19 mouse cellular contexts compared by ENCODE assay signal in the genomic region with DNA sequence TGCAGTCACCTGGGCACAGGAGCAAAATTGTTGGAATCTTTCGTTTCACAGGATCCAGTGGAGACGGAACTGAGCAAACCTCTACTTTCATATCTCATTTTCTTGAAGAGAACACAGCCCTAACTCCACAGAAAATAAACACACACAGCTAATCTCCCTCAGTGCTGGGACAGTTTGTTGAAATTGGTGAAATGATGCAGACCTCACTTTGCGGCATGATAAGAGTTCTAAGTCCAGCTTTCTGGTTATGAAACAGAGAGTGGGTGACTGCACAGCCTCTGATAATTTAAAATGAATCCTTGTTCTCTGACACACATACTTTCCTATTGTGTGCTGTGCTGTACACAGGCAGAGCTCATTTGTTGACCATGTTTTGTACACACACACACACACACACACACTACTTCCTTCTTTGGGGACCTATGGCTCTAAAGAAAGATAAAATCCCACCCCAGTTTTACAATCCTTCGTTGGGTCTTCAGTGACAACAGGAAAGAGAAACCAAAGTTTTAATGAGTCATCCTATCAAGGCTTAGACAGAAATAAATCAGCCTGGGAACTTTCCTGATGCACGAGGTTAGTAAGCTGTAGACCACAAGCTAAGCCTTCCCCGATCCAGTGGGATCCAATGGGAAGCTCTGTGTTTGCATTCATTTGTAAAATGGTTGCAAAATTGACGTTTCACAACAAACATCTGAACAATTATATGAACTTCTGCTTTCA.
DNase-seq lines count a peak whose midpoint lies in the region; ATAC-seq lines count a peak whose summit lies in the region.
"Had no signal": no experiment of that assay in that cellular context is flagged by ENCODE, and none has a peak within 500 bp of the region (broad histone marks: within the 10 kb centered on the region; RNA-seq: fewer than 3 reads in every experiment).

No protein-coding gene starts in this region.

- no peak overlapping the region for H3K4me2 ChIP-seq in liver, embryonic 11.5 days
- H3K4me2 ChIP-seq in liver, embryonic 12.5 days = no peak overlapping the region
- H3K4me2 ChIP-seq in heart, embryonic 15.5 days = no peak overlapping the region
- H3K4me2 ChIP-seq: hindbrain, embryonic 15.5 days; midbrain, embryonic 13.5 days; neural tube, embryonic 12.5 days; stomach, embryonic 15.5 days had no signal

- DNase-seq in adrenal gland, adult 2 months = peak; percentile 44
- no peak for DNase-seq in adrenal gland, postnatal 25 days
- no peak for DNase-seq in liver, embryonic 11.5 days (ENCODE audit: low spot score)
- DNase-seq in layer of hippocampus, adult 18-20 months (ENCODE audit: low spot score in 2 of 2) = no peak
- DNase-seq in neural tube, embryonic 10.5 days (ENCODE audit: extremely low spot score, low spot score) = no peak
- DNase-seq in MN1 (ENCODE audit: low spot score) = no peak
- DNase-seq: B cell, adult 2 months; cerebellum, postnatal 10 days; gastrocnemius, postnatal 36 days; kidney, adult 2 months had no signal

- 0 out of 2 replicates have a peak, but pooled peaks cover 2% of the 10 kb centered on the region for H3K4me1 ChIP-seq in liver, embryonic 11.5 days (replicated peaks; ENCODE audit: control insufficient read depth, insufficient read depth, low read length)
- peaks cover 9% of the 10 kb centered on the region for H3K4me1 ChIP-seq in liver, embryonic 12.5 days
- H3K4me1 ChIP-seq in heart, embryonic 15.5 days (replicated peaks) = peaks cover 4% of the 10 kb centered on the region; the same call in 1 of the 2 replicates
- H3K4me1 ChIP-seq: hindbrain, embryonic 15.5 days; midbrain, embryonic 13.5 days; neural tube, embryonic 12.5 days; stomach, embryonic 15.5 days had no signal

- H3K36me3 ChIP-seq in liver, embryonic 11.5 days (ENCODE audit: control insufficient read depth, insufficient read depth, low read length) = no peaks in the 10 kb centered on the region
- H3K36me3 ChIP-seq in liver, embryonic 12.5 days = no peaks in the 10 kb centered on the region
- no peaks in the 10 kb centered on the region for H3K36me3 ChIP-seq in heart, embryonic 15.5 days
- H3K36me3 ChIP-seq: G1E; hindbrain, embryonic 15.5 days; midbrain, embryonic 13.5 days; neural tube, embryonic 12.5 days; stomach, embryonic 15.5 days had no signal

- 46% methylated on average over 7 of the region's 7 CpGs for WGBS in liver, embryonic 11.5 days
- 38% methylated on average over 7 of the region's 7 CpGs for WGBS in liver, embryonic 12.5 days (ENCODE audit: insufficient replicate concordance)
- 39% methylated on average over 7 of the region's 7 CpGs for WGBS in heart, embryonic 15.5 days

- no peak overlapping the region for H3K9ac ChIP-seq in liver, embryonic 11.5 days (ENCODE audit: low read depth, low read length)
- no peak overlapping the region for H3K9ac ChIP-seq in liver, embryonic 12.5 days
- no peak overlapping the region for H3K9ac ChIP-seq in heart, embryonic 15.5 days
- H3K9ac ChIP-seq: hindbrain, embryonic 15.5 days; midbrain, embryonic 13.5 days; neural tube, embryonic 12.5 days; stomach, embryonic 15.5 days had no signal

- H3K27ac ChIP-seq in liver, embryonic 11.5 days (ENCODE audit: low read depth, low read length) = no peak overlapping the region
- no peak overlapping the region for H3K27ac ChIP-seq in liver, embryonic 12.5 days
- H3K27ac ChIP-seq in heart, embryonic 15.5 days = peak overlapping the region; percentile 68
- H3K27ac ChIP-seq: hindbrain, embryonic 15.5 days; layer of hippocampus, adult 2 months; midbrain, embryonic 13.5 days; neural tube, embryonic 12.5 days; stomach, embryonic 15.5 days had no signal

- peak; percentile 39; the same call in 1 of the 2 replicates for ATAC-seq in liver, embryonic 11.5 days (replicated peaks; ENCODE audit: low FRiP score)
- no peak for ATAC-seq in liver, embryonic 12.5 days
- 0 out of 2 replicates have a peak, but pooled peaks have one; percentile 13 for ATAC-seq in heart, embryonic 15.5 days (replicated peaks; ENCODE audit: insufficient number of reproducible peaks, insufficient read depth, low FRiP score, low read depth)
- ATAC-seq: midbrain, embryonic 13.5 days had no signal

- H3K4me3 ChIP-seq in liver, embryonic 11.5 days (ENCODE audit: low read depth, low read length) = no peak overlapping the region
- no peak overlapping the region for H3K4me3 ChIP-seq in liver, embryonic 12.5 days
- no peak overlapping the region for H3K4me3 ChIP-seq in heart, embryonic 15.5 days
- H3K4me3 ChIP-seq: erythroblast, embryonic 14.5 days; hindbrain, embryonic 15.5 days; layer of hippocampus, adult 2 months; midbrain, embryonic 13.5 days; neural tube, embryonic 12.5 days; stomach, embryonic 15.5 days had no signal

- no peaks in the 10 kb centered on the region for H3K27me3 ChIP-seq in liver, embryonic 11.5 days (replicated peaks; ENCODE audit: control insufficient read depth, insufficient read depth, low read length)
- no peaks in the 10 kb centered on the region for H3K27me3 ChIP-seq in liver, embryonic 12.5 days (replicated peaks)
- H3K27me3 ChIP-seq in heart, embryonic 15.5 days = no peaks in the 10 kb centered on the region
- H3K27me3 ChIP-seq: hindbrain, embryonic 15.5 days; midbrain, embryonic 13.5 days; neural tube, embryonic 12.5 days; stomach, embryonic 15.5 days had no signal

- no peaks in the 10 kb centered on the region for H3K9me3 ChIP-seq in liver, embryonic 11.5 days (ENCODE audit: control insufficient read depth, low read length)
- no peaks in the 10 kb centered on the region for H3K9me3 ChIP-seq in liver, embryonic 12.5 days (replicated peaks)
- H3K9me3 ChIP-seq in heart, embryonic 15.5 days (replicated peaks) = no peaks in the 10 kb centered on the region
- H3K9me3 ChIP-seq: G1E; hindbrain, embryonic 15.5 days; midbrain, embryonic 13.5 days; neural tube, embryonic 12.5 days; stomach, embryonic 15.5 days had no signal
